Mouse (Mus musculus) embryo, embryonic 11 days (tissue): ENCODE data around the gene C1qtnf7.
A peak's percentile ranks its signal among the peaks of the same experiment; 100 is the strongest.

Experiments
- DNase-seq: peaks from one replicate; pipeline ENCODE4 v3.0.0-alpha.2; 2015

Gene C1qtnf7

GRCm38 (mm10) chr5:43515401-43515976 lies at the start of gene C1qtnf7:
Gene C1qtnf7 (plus strand): TSS chr5:43515538.
- DNase-seq, result peak; percentile 36

GRCm38 (mm10) chr5:43466762-43467161 lies 48.6 kb upstream of the C1qtnf7 start:
- no peak for DNase-seq

- no peak for DNase-seq
Measured at GRCm38 (mm10) chr5:43467214-43467613, 48.1 kb upstream of the C1qtnf7 start.

GRCm38 (mm10) chr5:43468937-43469336 lies 46.4 kb upstream of the C1qtnf7 start:
- DNase-seq, result no peak

- peak; percentile 43 for DNase-seq
Measured at GRCm38 (mm10) chr5:43477953-43478352, 37.4 kb upstream of the C1qtnf7 start.

- DNase-seq, result no peak
Measured at GRCm38 (mm10) chr5:43480046-43480445, 35.3 kb upstream of the C1qtnf7 start.

GRCm38 (mm10) chr5:43480786-43481185 lies 34.6 kb upstream of the C1qtnf7 start:
- no peak for DNase-seq

GRCm38 (mm10) chr5:43481824-43482223 lies 33.5 kb upstream of the C1qtnf7 start:
- peak; percentile 37 for DNase-seq

- DNase-seq, result no peak
Measured at GRCm38 (mm10) chr5:43501887-43502286, 13.5 kb upstream of the C1qtnf7 start.

- DNase-seq, result peak; percentile 68
Measured at GRCm38 (mm10) chr5:43504243-43504786, 11.0 kb upstream of the C1qtnf7 start.

- DNase-seq, result no peak
Measured at GRCm38 (mm10) chr5:43508470-43508869, 6.9 kb upstream of the C1qtnf7 start.

- DNase-seq, result no peak
Measured at GRCm38 (mm10) chr5:43508892-43509291, 6.4 kb upstream of the C1qtnf7 start.

- no peak for DNase-seq
Measured at GRCm38 (mm10) chr5:43511126-43511525, 4.2 kb upstream of the C1qtnf7 start.

- DNase-seq, result peak; percentile 5
Measured at GRCm38 (mm10) chr5:43516491-43516890, 1.2 kb downstream of the C1qtnf7 start.

GRCm38 (mm10) chr5:43517313-43517712 lies 2.0 kb downstream of the C1qtnf7 start:
- DNase-seq, result no peak

GRCm38 (mm10) chr5:43519905-43520304 lies 4.6 kb downstream of the C1qtnf7 start:
- DNase-seq, result no peak

- DNase-seq, result peak; percentile 7
Measured at GRCm38 (mm10) chr5:43521369-43521768, 6.0 kb downstream of the C1qtnf7 start.

- DNase-seq, result peak; percentile 7
Measured at GRCm38 (mm10) chr5:43522866-43523265, 7.5 kb downstream of the C1qtnf7 start.

- DNase-seq, result peak; percentile 13
Measured at GRCm38 (mm10) chr5:43526874-43527584, 11.7 kb downstream of the C1qtnf7 start.

- DNase-seq, result no peak
Measured at GRCm38 (mm10) chr5:43530186-43530585, 14.8 kb downstream of the C1qtnf7 start.

- no peak for DNase-seq
Measured at GRCm38 (mm10) chr5:43530886-43531285, 15.5 kb downstream of the C1qtnf7 start.

- DNase-seq, result peak; percentile 11
Measured at GRCm38 (mm10) chr5:43538322-43539167, 23.2 kb downstream of the C1qtnf7 start.

- peak; percentile 41 for DNase-seq
Measured at GRCm38 (mm10) chr5:43539168-43539516, 23.8 kb downstream of the C1qtnf7 start.
